Mouse (Mus musculus) CH12F3 (cell line): Measurements from ENCODE around the gene Olfr126.

Source experiments
- in situ Hi-C: fragments of 300-500 bp; cut with MboI; formaldehyde crosslinking; loops from 2 replicates; pipeline ENCODE4 v1.14.3; 2020; ENCODE audit warnings: low sequenced_read_pairs

Gene Olfr126

DNA sequence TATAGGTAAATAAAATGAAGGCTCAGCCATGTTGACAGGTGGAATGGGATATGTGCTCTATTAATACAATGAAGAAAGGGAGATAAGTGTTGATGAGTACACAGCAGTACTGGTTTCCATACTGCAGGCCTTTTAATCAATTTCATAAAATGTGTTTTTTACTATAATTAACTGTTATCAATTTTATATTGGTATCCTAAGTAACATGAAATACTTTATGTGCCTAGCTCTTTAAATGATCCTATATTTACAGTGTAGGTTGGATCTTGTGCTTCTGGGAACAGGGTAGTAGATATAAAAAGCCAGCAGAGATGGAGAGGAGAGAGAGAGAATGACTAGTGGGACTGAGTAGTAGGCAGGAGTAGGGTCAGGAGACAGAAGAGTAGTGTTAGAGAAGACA lies at the start of gene Olfr126:
Gene Olfr126, plus strand, starts transcription at position 301 of the 400 bp plus-strand sequence.
- in situ Hi-C loops, result no loop called here

DNA sequence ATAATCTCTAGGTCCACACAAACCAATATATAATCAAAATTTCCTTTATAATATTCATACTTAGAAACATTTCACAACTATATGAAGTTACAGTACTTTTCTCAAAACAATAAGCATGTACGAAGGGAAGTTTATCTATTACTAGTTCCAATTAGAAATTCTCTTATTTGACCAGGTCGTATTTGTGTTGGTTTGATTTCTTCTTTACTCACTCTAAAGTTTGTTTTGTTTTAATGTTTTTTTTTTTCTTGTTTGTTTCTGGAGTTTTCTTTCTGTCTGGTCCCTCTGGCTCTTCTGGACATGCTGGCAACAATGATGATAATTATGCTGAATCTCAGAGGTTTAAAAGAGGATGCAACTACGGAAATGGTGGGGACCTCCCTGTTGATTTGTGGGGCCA lies 47.7 kb upstream of the Olfr126 start, which contains the start of gene Olfr124:
Gene Olfr124, plus strand, starts transcription at position 301 of the 400 bp plus-strand sequence.
- in situ Hi-C loops, result no loop called here

DNA sequence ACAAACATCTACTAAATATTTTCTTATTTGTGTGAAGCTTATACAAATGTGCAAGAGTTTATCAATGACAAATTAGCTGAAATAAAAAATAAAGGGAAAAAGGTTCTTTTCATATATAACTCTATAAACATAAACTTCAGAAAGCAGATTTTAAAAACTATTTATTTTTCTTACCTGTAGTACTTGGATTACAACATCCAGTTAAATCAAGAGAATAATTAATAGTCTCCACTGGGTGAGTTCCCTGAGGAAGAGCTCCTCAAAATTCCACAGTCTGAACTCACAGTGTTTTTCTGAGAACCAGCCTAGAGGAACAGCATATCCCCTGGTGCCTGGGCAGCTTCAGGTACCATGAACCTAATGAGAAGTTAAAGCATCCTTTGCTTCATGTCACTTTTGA lies 14.6 kb upstream of the Olfr126 start, which contains the start of gene Olfr125:
Gene Olfr125, plus strand, starts transcription at position 301 of the 400 bp plus-strand sequence.
- in situ Hi-C loops, result no loop called here

GRCm38 (mm10) chr17:37863901-37864300 lies 16.6 kb downstream of the Olfr126 start:
- in situ Hi-C loops, result no loop called here

GRCm38 (mm10) chr17:37869676-37870205 lies 22.5 kb downstream of the Olfr126 start:
- in situ Hi-C loops, result no loop called here

- in situ Hi-C loops, result no loop called here
These were observed 26.5 kb downstream of the Olfr126 start for GRCm38 (mm10) chr17:37873830-37874229.

DNA sequence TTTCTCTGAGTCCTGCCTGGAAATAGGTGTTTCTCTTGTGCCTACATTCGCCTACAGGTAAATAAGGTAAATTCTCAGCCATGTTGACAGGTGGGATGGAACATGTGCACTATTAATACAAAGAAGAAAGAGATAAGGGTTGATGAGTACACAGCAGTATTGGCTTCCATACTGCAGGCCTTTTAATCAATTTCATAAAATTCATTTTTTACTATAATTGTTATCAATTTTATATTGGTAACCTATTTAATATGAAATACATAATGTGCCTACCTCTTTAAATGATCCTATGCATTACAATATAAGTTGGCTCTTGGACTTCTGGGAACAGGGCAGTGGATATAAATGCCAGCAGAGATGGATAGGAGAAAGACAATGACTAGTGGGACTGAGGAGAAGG lies 52.9 kb downstream of the Olfr126 start, which contains the start of gene Olfr127:
Gene Olfr127, plus strand, starts transcription at position 301 of the 400 bp plus-strand sequence.
- in situ Hi-C loops, result no loop called here
